In genomic region chr15:79109321-79109934, GRCm38 (mm10) we compare ENCODE assay signal across 7 mouse cellular contexts. TPM values are rescaled to one million over a fixed set of nuclear protein-coding genes. Genes with fewer than 3 reads are reported as not detected.
DNase-seq lines count a peak whose midpoint lies in the region; ATAC-seq and TF ChIP-seq lines count a peak whose summit lies in the region.

No protein-coding gene starts in this region.

- H3K9me3 ChIP-seq in liver, embryonic 13.5 days (replicated peaks) = no peaks in the 10 kb centered on the region

- H3K4me1 ChIP-seq in bone marrow macrophage, adult 2 months (ENCODE audit: control insufficient read depth, insufficient read depth, low read length) = peaks cover 26% of the 10 kb centered on the region
- peaks cover 53% of the 10 kb centered on the region for H3K4me1 ChIP-seq in liver, embryonic 13.5 days (replicated peaks)

- ATAC-seq in granulocyte monocyte progenitor cell, adult 5-6 weeks (replicated peaks; ENCODE audit: poor library complexity, severe bottlenecking) = peak; percentile 39
- peak; percentile 60 for ATAC-seq in liver, embryonic 13.5 days (ENCODE audit: low read depth)
- peak; percentile 9; the same call in 1 of the 2 replicates for ATAC-seq in neutrophil, adult 5-6 weeks (ENCODE audit: extremely low read depth, insufficient number of reproducible peaks, low FRiP score, poor library complexity, severe bottlenecking)

- peak overlapping the region; percentile 88 for H3K9ac ChIP-seq in liver, embryonic 13.5 days

- peaks cover 14% of the 10 kb centered on the region for H3K27me3 ChIP-seq in liver, embryonic 13.5 days

- TF ChIP-seq POLR2A in bone marrow macrophage, adult 2 months (IDR thresholded peaks at IDR 0.05; ENCODE audit: borderline replicate concordance, low read depth, low read length) = no peak

- H3K36me3 ChIP-seq in liver, embryonic 13.5 days = no peaks in the 10 kb centered on the region

- peak overlapping the region; percentile 58 for H3K27ac ChIP-seq in bone marrow macrophage, adult 2 months (ENCODE audit: insufficient read depth, low read depth, low read length)
- peak overlapping the region; percentile 50 for H3K27ac ChIP-seq in liver, embryonic 13.5 days

- DNase-seq in retina, embryonic 14.5 days (ENCODE audit: low spot score) = peak; percentile 38
- no peak for DNase-seq in retina, postnatal 1 day
- DNase-seq in liver, embryonic 13.5 days = peak; percentile 36
- DNase-seq in left cerebral cortex, adult 8-10 months (ENCODE audit: low spot score in 2 of 2) = no peak

- H3K4me2 ChIP-seq in liver, embryonic 13.5 days = peak overlapping the region; percentile 99

- no peak for TF ChIP-seq CTCF in bone marrow macrophage, adult 2 months (IDR thresholded peaks at IDR 0.05; ENCODE audit: low read depth, low read length)

- peak overlapping the region; percentile 95 for H3K4me3 ChIP-seq in bone marrow macrophage, adult 2 months (ENCODE audit: insufficient read depth, low read length)
- H3K4me3 ChIP-seq in liver, embryonic 13.5 days (replicated peaks) = peak overlapping the region; percentile 77

- under 1% methylated on average over 43 of the region's 46 CpGs for WGBS in liver, embryonic 13.5 days (ENCODE audit: insufficient replicate concordance)

RNA-seq across cellular contexts. Expression of gene Micall1, which starts 0.7 kb away (rescaled TPM):
- polyA plus RNA-seq in bone marrow macrophage, adult 2 months (2012; ENCODE audit: insufficient read depth, insufficient read length, missing spikeins) = 16.2 and 16.3 TPM in 2 replicates
- total RNA-seq in granulocyte monocyte progenitor cell, adult 5-6 weeks (2014; fragmentation: Nextera tagmentation) = 7.6 and 13.5 TPM in 2 replicates
- 4.1 and 7.1 TPM in 2 replicates for total RNA-seq in granulocyte monocyte progenitor cell, adult 5-6 weeks (2017)
- 1.0 and 1.2 TPM in 2 replicates for polyA plus RNA-seq in liver, embryonic 13.5 days (2015; fragmentation: Nextera tagmentation; extraction: Ambion mirVana)
- total RNA-seq in neutrophil, adult 5-6 weeks (2017) = 31.8 and 32.7 TPM in 2 replicates
- 10 to 100 TPM; 28.9 to 32.0 (median 30.4) TPM for total RNA-seq in left cerebral cortex, adult 8-10 months (2022)

RNA-seq across cellular contexts. Expression of gene Polr2f, which starts 31.4 kb away (rescaled TPM):
- 107 and 110 TPM in 2 replicates for polyA plus RNA-seq in bone marrow macrophage, adult 2 months (2012; ENCODE audit: insufficient read depth, insufficient read length, missing spikeins)
- 60.5 and 134 TPM in 2 replicates for total RNA-seq in granulocyte monocyte progenitor cell, adult 5-6 weeks (2014; fragmentation: Nextera tagmentation)
- total RNA-seq in granulocyte monocyte progenitor cell, adult 5-6 weeks (2017) = 91.1 and 113 TPM in 2 replicates
- polyA plus RNA-seq in liver, embryonic 13.5 days (2015; fragmentation: Nextera tagmentation; extraction: Ambion mirVana) = 233 and 235 TPM in 2 replicates
- total RNA-seq in neutrophil, adult 5-6 weeks (2017) = 27.9 and 42.8 TPM in 2 replicates
- total RNA-seq in left cerebral cortex, adult 8-10 months (2022) = 100 to 1,000 TPM in 2 of 4 experiments, 10 to 100 TPM in 2; 83.7 to 108 (median 99.6) TPM

RNA-seq across cellular contexts. Expression of gene 1700088E04Rik, which starts 31.6 kb away (rescaled TPM):
- 1.6 TPM in 1 of 2 replicates, not detected in the other for polyA plus RNA-seq in bone marrow macrophage, adult 2 months (2012; ENCODE audit: insufficient read depth, insufficient read length, missing spikeins)
- total RNA-seq in granulocyte monocyte progenitor cell, adult 5-6 weeks (2014; fragmentation: Nextera tagmentation) = not detected in 2 replicates
- not detected in 2 replicates for total RNA-seq in granulocyte monocyte progenitor cell, adult 5-6 weeks (2017)
- 0.61 and 0.74 TPM in 2 replicates for polyA plus RNA-seq in liver, embryonic 13.5 days (2015; fragmentation: Nextera tagmentation; extraction: Ambion mirVana)
- total RNA-seq in neutrophil, adult 5-6 weeks (2017) = 0.12 and 0.49 TPM in 2 replicates
- total RNA-seq in left cerebral cortex, adult 8-10 months (2022) = 10 to 100 TPM; 10.1 to 14.4 (median 11.3) TPM

RNA-seq across cellular contexts. Expression of gene Eif3l, which starts 34.4 kb away (rescaled TPM):
- 99.4 and 114 TPM in 2 replicates for polyA plus RNA-seq in bone marrow macrophage, adult 2 months (2012; ENCODE audit: insufficient read depth, insufficient read length, missing spikeins)
- 228 and 235 TPM in 2 replicates for total RNA-seq in granulocyte monocyte progenitor cell, adult 5-6 weeks (2014; fragmentation: Nextera tagmentation)
- total RNA-seq in granulocyte monocyte progenitor cell, adult 5-6 weeks (2017) = 310 and 312 TPM in 2 replicates
- 171 and 185 TPM in 2 replicates for polyA plus RNA-seq in liver, embryonic 13.5 days (2015; fragmentation: Nextera tagmentation; extraction: Ambion mirVana)
- total RNA-seq in neutrophil, adult 5-6 weeks (2017) = 97.7 and 106 TPM in 2 replicates
- total RNA-seq in left cerebral cortex, adult 8-10 months (2022) = 10 to 100 TPM; 73.8 to 77.0 (median 75.3) TPM

RNA-seq across cellular contexts. Expression of gene Ankrd54, which starts 46.7 kb away (rescaled TPM):
- polyA plus RNA-seq in bone marrow macrophage, adult 2 months (2012; ENCODE audit: insufficient read depth, insufficient read length, missing spikeins) = 14.0 TPM in 2 replicates
- 14.5 and 21.9 TPM in 2 replicates for total RNA-seq in granulocyte monocyte progenitor cell, adult 5-6 weeks (2014; fragmentation: Nextera tagmentation)
- 14.0 and 20.8 TPM in 2 replicates for total RNA-seq in granulocyte monocyte progenitor cell, adult 5-6 weeks (2017)
- 47.9 and 49.6 TPM in 2 replicates for polyA plus RNA-seq in liver, embryonic 13.5 days (2015; fragmentation: Nextera tagmentation; extraction: Ambion mirVana)
- 19.2 and 22.6 TPM in 2 replicates for total RNA-seq in neutrophil, adult 5-6 weeks (2017)
- total RNA-seq in left cerebral cortex, adult 8-10 months (2022) = 10 to 100 TPM; 16.5 to 20.1 (median 18.4) TPM

Comparison
In these comparisons a context has a peak if more than half of its experiments do, and no peak if none do; other contexts are left out.
1. DNase-seq: peak in retina, embryonic 14.5 days (single experiment) and liver, embryonic 13.5 days (single experiment); none in retina, postnatal 1 day (single experiment) and left cerebral cortex, adult 8-10 months (0 of 2).
2. ATAC-seq: peak in every context shown above with its lines; median percentile 60 in liver, embryonic 13.5 days; 39 in granulocyte monocyte progenitor cell, adult 5-6 weeks; 9 in neutrophil, adult 5-6 weeks.